Mouse (Mus musculus): Measurements from ENCODE around the gene Tmem94. TPM values are rescaled to one million over a fixed set of nuclear protein-coding genes. Genes with fewer than 3 reads are reported as not detected.

The Tmem94 gene
- polyA plus RNA-seq, 1 experiment from 2014 or later, result 25.0 TPM

- no peak overlapping the region for H3K9ac ChIP-seq
These were observed 55.8 kb downstream of the Tmem94 start for GRCm38 (mm10) chr11:115821001-115821400.

DNA sequence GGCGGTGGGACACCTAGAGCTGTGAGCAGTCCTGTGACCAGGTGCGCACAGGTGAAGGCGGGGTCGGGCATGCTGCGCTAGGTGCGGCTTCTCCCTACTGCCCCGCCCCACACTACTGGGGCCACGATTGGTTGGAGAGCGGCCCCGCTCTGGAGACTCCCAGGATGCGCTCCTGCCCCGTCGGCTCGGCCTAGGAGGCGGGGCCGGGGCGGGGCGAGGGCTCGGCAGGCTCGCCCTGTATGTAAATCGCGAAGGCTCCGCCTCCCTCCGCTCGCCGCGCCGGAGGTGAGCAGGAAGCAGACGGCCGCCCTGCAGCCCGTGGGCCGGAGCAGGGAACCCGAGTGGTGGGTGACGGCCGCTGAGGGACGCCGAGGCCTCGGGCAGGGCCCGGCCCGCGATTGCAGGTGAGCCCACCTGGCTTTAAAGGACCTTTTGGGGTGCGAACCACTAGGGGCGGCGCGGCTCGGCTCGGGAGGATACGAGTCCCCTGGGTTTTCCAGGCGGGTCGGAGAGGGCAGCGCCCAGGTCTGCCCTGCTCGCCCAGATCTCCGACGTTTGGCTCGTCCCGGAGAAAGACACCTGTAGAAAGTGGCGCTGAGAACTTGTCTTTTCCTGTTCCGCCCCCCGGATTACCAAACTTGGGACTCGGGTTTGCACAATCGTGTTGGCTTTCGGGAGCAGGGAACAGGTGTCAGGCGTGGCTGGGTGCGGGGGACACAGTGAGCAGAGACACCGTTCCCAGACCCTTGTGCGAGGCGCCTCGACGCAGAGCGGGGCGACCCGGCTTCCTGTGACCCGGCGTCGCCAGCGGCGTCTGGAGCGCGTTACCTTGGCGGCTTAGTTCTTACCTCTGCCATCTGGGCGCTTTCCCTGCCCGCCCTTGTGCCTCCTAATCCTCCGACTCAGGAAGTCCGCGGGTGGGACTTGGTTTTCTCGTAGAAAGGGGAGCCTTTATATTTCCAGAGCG lies 58.8 kb downstream of the Tmem94 start, which contains the start of gene Llgl2:
Gene Llgl2 (plus strand): TSS at position 276 of the 967 bp plus-strand sequence.
- H3K9me3 ChIP-seq (replicated peaks), result no peaks in the 10 kb centered on the region
- peak within 1 kb of the TSS; percentile 44 for H3K9ac ChIP-seq
- H3K27me3 ChIP-seq, result peaks cover 26% of the 10 kb centered on the region
- peak; percentile 91 for ATAC-seq (ENCODE audit: insufficient number of reproducible peaks, low FRiP score, low TSS enrichment, low read depth)
- WGBS, result under 1% methylated on average over 79 of the region's 87 CpGs
- peak within 1 kb of the TSS; percentile 73 for H3K4me3 ChIP-seq (replicated peaks)
- peak within 1 kb of the TSS; percentile 74 for H3K27ac ChIP-seq (replicated peaks)
- peak within 1 kb of the TSS; percentile 92 for H3K4me2 ChIP-seq (replicated peaks)
- peaks cover 31% of the 10 kb centered on the region for H3K36me3 ChIP-seq
- peaks cover 19% of the 10 kb centered on the region for H3K4me1 ChIP-seq

More at GRCm38 (mm10) chr11:115821001-115821400, 55.8 kb downstream of the Tmem94 start:
- Histone ChIP-seq H3K4me2 (replicated peaks) (no peak overlapping the region), H3K9me3 (replicated peaks) (no peaks in the 10 kb centered on the region), H3K27ac (replicated peaks) (no peak overlapping the region), H3K4me1 (peaks cover 16% of the 10 kb centered on the region), H3K4me3 (replicated peaks) (no peak overlapping the region), H3K36me3 (peaks cover 47% of the 10 kb centered on the region), H3K27me3 (peaks cover 20% of the 10 kb centered on the region)
- no peak for ATAC-seq (ENCODE audit: insufficient number of reproducible peaks, low FRiP score, low TSS enrichment, low read depth)
- WGBS, result 62% methylated on average over 4 of the region's 4 CpGs

- 12% methylated on average over 11 of the region's 11 CpGs for WGBS
- H3K4me1 ChIP-seq, result peaks cover 19% of the 10 kb centered on the region
- H3K27me3 ChIP-seq, result peaks cover 28% of the 10 kb centered on the region
- no peaks in the 10 kb centered on the region for H3K9me3 ChIP-seq (replicated peaks)
- H3K4me3 ChIP-seq (replicated peaks), result peak overlapping the region; percentile 73
- peak overlapping the region; percentile 92 for H3K4me2 ChIP-seq (replicated peaks)
- no peak overlapping the region for H3K9ac ChIP-seq
- peaks cover 30% of the 10 kb centered on the region for H3K36me3 ChIP-seq
- no peak for ATAC-seq (ENCODE audit: insufficient number of reproducible peaks, low FRiP score, low TSS enrichment, low read depth)
- H3K27ac ChIP-seq (replicated peaks), result 0 out of 2 replicates have a peak overlapping the region, but pooled peaks have one; percentile 74
These were observed 59.6 kb downstream of the Tmem94 start for GRCm38 (mm10) chr11:115824813-115825212.

DNA sequence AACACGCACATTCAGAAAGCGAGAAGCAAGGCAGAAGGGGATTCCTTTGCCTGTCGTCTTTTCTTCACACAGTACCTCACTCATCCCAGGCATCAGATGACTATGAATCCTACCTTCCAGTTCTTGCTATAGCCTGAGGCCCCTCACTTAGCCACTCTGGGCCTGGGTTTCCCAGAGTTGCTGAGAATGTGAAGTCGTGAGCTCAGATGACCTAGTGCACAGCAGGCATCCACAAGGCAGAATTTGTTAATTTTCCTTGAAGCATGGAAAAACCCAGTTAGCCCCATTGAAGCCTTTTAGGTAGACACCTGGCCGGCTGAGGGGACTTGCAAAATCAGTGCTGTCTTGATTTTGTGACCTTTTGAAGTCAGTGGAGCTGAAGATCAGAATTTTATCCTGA lies 61.3 kb downstream of the Tmem94 start:
- Histone ChIP-seq H3K4me1 (peaks cover 33% of the 10 kb centered on the region), H3K4me2 (replicated peaks) (no peak overlapping the region), H3K4me3 (replicated peaks) (no peak overlapping the region), H3K27me3 (peaks cover 43% of the 10 kb centered on the region), H3K36me3 (peaks cover 13% of the 10 kb centered on the region; the same call in 1 of the 2 replicates), H3K9me3 (replicated peaks) (no peaks in the 10 kb centered on the region), H3K27ac (replicated peaks) (no peak overlapping the region), H3K9ac (no peak overlapping the region)
- no peak for ATAC-seq (ENCODE audit: insufficient number of reproducible peaks, low FRiP score, low TSS enrichment, low read depth)
- WGBS, result 38% methylated on average over 5 of the region's 5 CpGs

GRCm38 (mm10) chr11:115827624-115828023 lies 62.4 kb downstream of the Tmem94 start:
- no peak for ATAC-seq (ENCODE audit: insufficient number of reproducible peaks, low FRiP score, low TSS enrichment, low read depth)
- peaks cover 43% of the 10 kb centered on the region for H3K4me1 ChIP-seq
- no peak overlapping the region for H3K4me2 ChIP-seq (replicated peaks)
- H3K36me3 ChIP-seq, result 0 out of 2 replicates have a peak, but pooled peaks cover 2% of the 10 kb centered on the region
- peaks cover 46% of the 10 kb centered on the region for H3K27me3 ChIP-seq
- 73% methylated on average over 6 of the region's 6 CpGs for WGBS
- no peak overlapping the region for H3K27ac ChIP-seq (replicated peaks)
- H3K4me3 ChIP-seq (replicated peaks), result no peak overlapping the region
- no peak overlapping the region for H3K9ac ChIP-seq
- H3K9me3 ChIP-seq (replicated peaks), result no peaks in the 10 kb centered on the region

- Histone ChIP-seq H3K9ac (no peak overlapping the region), H3K4me3 (replicated peaks) (no peak overlapping the region), H3K4me1 (peaks cover 49% of the 10 kb centered on the region), H3K27ac (replicated peaks) (no peak overlapping the region), H3K4me2 (replicated peaks) (no peak overlapping the region), H3K36me3 (no peaks in the 10 kb centered on the region), H3K9me3 (replicated peaks) (no peaks in the 10 kb centered on the region), H3K27me3 (peaks cover 45% of the 10 kb centered on the region)
- ATAC-seq (ENCODE audit: insufficient number of reproducible peaks, low FRiP score, low TSS enrichment, low read depth), result no peak
- WGBS, result 63% methylated on average over 4 of the region's 4 CpGs
These were observed 63.8 kb downstream of the Tmem94 start for GRCm38 (mm10) chr11:115829036-115829435.

- WGBS, result 26% methylated on average over 25 of the region's 25 CpGs
These were observed 65.5 kb downstream of the Tmem94 start for GRCm38 (mm10) chr11:115830550-115831325.

GRCm38 (mm10) chr11:115831518-115831917 lies 66.3 kb downstream of the Tmem94 start:
- Histone ChIP-seq H3K9ac (no peak overlapping the region), H3K4me1 (peaks cover 43% of the 10 kb centered on the region), H3K36me3 (no peaks in the 10 kb centered on the region), H3K27ac (replicated peaks) (no peak overlapping the region), H3K27me3 (peaks cover 29% of the 10 kb centered on the region), H3K4me2 (replicated peaks) (no peak overlapping the region), H3K4me3 (replicated peaks) (no peak overlapping the region), H3K9me3 (replicated peaks) (no peaks in the 10 kb centered on the region)
- ATAC-seq (ENCODE audit: insufficient number of reproducible peaks, low FRiP score, low TSS enrichment, low read depth), result no peak
- WGBS, result 51% methylated on average over 3 of the region's 3 CpGs

More at GRCm38 (mm10) chr11:115830550-115831325, 65.5 kb downstream of the Tmem94 start:
- Histone ChIP-seq H3K27ac (replicated peaks) (no peak overlapping the region), H3K9me3 (replicated peaks) (no peaks in the 10 kb centered on the region), H3K27me3 (peaks cover 29% of the 10 kb centered on the region), H3K4me1 (peaks cover 43% of the 10 kb centered on the region), H3K9ac (no peak overlapping the region), H3K4me2 (replicated peaks) (no peak overlapping the region), H3K4me3 (replicated peaks) (no peak overlapping the region), H3K36me3 (no peaks in the 10 kb centered on the region)
- no peak for ATAC-seq (ENCODE audit: insufficient number of reproducible peaks, low FRiP score, low TSS enrichment, low read depth)

DNA sequence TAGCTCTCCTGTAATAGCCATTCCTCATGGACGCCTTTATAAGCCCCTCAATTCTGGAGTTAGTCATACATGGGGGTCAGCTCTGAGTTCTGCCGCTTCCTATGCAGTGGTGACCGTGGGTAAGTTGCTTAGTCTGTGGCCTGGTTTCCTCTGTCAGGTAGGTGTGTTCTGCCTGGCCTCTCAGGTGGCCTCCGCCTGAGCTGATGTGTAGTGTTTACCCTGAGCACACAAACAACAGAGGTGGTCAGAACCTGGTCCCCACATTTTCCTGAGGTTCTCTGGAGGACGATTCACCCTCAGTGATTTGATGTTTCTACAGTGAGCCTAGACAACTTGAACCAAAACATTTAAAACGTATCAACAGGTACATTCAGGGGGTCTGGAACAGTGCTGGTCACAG lies 66.8 kb downstream of the Tmem94 start:
- no peak overlapping the region for H3K4me3 ChIP-seq (replicated peaks)
- no peak overlapping the region for H3K27ac ChIP-seq (replicated peaks)
- no peaks in the 10 kb centered on the region for H3K9me3 ChIP-seq (replicated peaks)
- no peak overlapping the region for H3K4me2 ChIP-seq (replicated peaks)
- H3K36me3 ChIP-seq, result no peaks in the 10 kb centered on the region
- H3K4me1 ChIP-seq, result peaks cover 47% of the 10 kb centered on the region
- no peak overlapping the region for H3K9ac ChIP-seq
- H3K27me3 ChIP-seq, result peaks cover 29% of the 10 kb centered on the region
- WGBS, result 58% methylated on average over 6 of the region's 6 CpGs
- ATAC-seq (ENCODE audit: insufficient number of reproducible peaks, low FRiP score, low TSS enrichment, low read depth), result no peak

DNA sequence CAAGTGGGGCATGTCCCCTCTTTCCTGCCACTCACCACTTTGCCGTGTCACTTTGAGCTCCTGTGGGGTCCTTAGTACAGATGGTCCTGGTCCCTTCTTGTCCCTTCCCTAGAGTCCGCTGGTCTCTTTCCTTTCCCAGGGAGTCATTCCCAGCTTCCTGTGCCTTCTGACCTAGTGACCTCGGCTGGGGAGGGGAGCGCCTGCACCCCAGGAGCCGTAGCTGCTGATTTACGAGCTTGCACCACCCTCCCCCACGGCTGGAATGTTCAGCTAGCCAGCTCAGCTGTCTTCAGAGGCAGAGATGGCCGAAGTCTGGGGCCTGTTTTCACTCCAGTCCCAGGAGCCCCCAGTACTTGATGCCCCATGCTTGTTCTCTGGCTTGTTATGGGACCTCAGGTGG lies 67.3 kb downstream of the Tmem94 start:
- WGBS, result 18% methylated on average over 8 of the region's 8 CpGs
- Histone ChIP-seq H3K9me3 (replicated peaks) (no peaks in the 10 kb centered on the region), H3K27ac (replicated peaks) (0 out of 2 replicates have a peak overlapping the region, but pooled peaks have one; percentile 22), H3K9ac (no peak overlapping the region), H3K4me1 (peaks cover 45% of the 10 kb centered on the region), H3K36me3 (no peaks in the 10 kb centered on the region), H3K4me2 (replicated peaks) (no peak overlapping the region), H3K4me3 (replicated peaks) (no peak overlapping the region), H3K27me3 (peaks cover 26% of the 10 kb centered on the region)
- no peak for ATAC-seq (ENCODE audit: insufficient number of reproducible peaks, low FRiP score, low TSS enrichment, low read depth)

GRCm38 (mm10) chr11:115833021-115833513 lies 67.8 kb downstream of the Tmem94 start:
- no peak for ATAC-seq (ENCODE audit: insufficient number of reproducible peaks, low FRiP score, low TSS enrichment, low read depth)
- H3K36me3 ChIP-seq, result no peaks in the 10 kb centered on the region
- no peaks in the 10 kb centered on the region for H3K9me3 ChIP-seq (replicated peaks)
- H3K4me1 ChIP-seq, result peaks cover 45% of the 10 kb centered on the region
- WGBS, result 26% methylated on average over 8 of the region's 8 CpGs
- H3K4me3 ChIP-seq (replicated peaks), result no peak overlapping the region
- H3K27ac ChIP-seq (replicated peaks), result peak overlapping the region; percentile 22; the same call in 1 of the 2 replicates
- H3K4me2 ChIP-seq (replicated peaks), result no peak overlapping the region
- H3K9ac ChIP-seq, result no peak overlapping the region
- H3K27me3 ChIP-seq, result peaks cover 24% of the 10 kb centered on the region

All from embryonic facial prominence, embryonic 15.5 days (tissue).